In genomic region chr6:90534701-90535475, GRCm38 (mm10) we compare ENCODE assay signal across 10 mouse cellular contexts. TPM values are rescaled to one million over a fixed set of nuclear protein-coding genes. Genes with fewer than 3 reads are reported as not detected.
DNase-seq lines count a peak whose midpoint lies in the region; ATAC-seq and TF ChIP-seq lines count a peak whose summit lies in the region.
"Had no signal": no experiment of that assay in that cellular context is flagged by ENCODE, and none has a peak within 500 bp of the region (broad histone marks: within the 10 kb centered on the region; RNA-seq: fewer than 3 reads in every experiment).

No protein-coding gene starts in this region.

- H3K4me1 ChIP-seq in lung, postnatal 0 days (ENCODE audit: insufficient read depth, low read depth, low read length), result 0 out of 2 replicates have a peak, but pooled peaks cover under 1% of the 10 kb centered on the region
- H3K4me1 ChIP-seq: liver, embryonic 12.5 days had no signal

- no peak overlapping the region for H3K4me2 ChIP-seq in lung, postnatal 0 days (replicated peaks; ENCODE audit: low read depth, low read length)
- H3K4me2 ChIP-seq: liver, embryonic 12.5 days had no signal

- TF ChIP-seq CTCF in lung, postnatal 0 days (IDR thresholded peaks at IDR 0.05), result no peak

- no peak overlapping the region for H3K27ac ChIP-seq in lung, postnatal 0 days (ENCODE audit: low read length)
- H3K27ac ChIP-seq: liver, embryonic 12.5 days had no signal

- DNase-seq in 3T3-L1 (ENCODE audit: low read depth, low spot score) (peak; percentile 32), liver (no peak)
- DNase-seq in cerebellum, adult 11 months, result peak; percentile 80
- peak; percentile 38 to 50 for DNase-seq in heart, postnatal 36 days
- peak; percentile 87 for DNase-seq in left cerebral cortex, postnatal 4 days
- no peak for DNase-seq in lung, postnatal 0 days (ENCODE audit: low spot score)
- DNase-seq in adrenal gland, adult (ENCODE audit: inconsistent age in 2 of 2, low spot score in 1 of 2), result no peak
- no peak for DNase-seq in adrenal gland, adult 8-10 months

- H3K36me3 ChIP-seq in lung, postnatal 0 days (ENCODE audit: insufficient read depth, low read length), result no peaks in the 10 kb centered on the region
- H3K36me3 ChIP-seq: liver, embryonic 12.5 days had no signal

- no peak overlapping the region for H3K9ac ChIP-seq in lung, postnatal 0 days (replicated peaks; ENCODE audit: low read depth)
- H3K9ac ChIP-seq: liver, embryonic 12.5 days had no signal

- intact Hi-C loops in heart, postnatal 36 days (cut with DNase I), result loop anchor here (5.0 kb wide), 1 partner anchor 103 kb away; no protein-coding TSS in a partner anchor
- intact Hi-C loops in left cerebral cortex, postnatal 4 days (cut with DNase I), result no loop called here

- ATAC-seq in lung, postnatal 0 days, result no peak
- ATAC-seq: liver, embryonic 12.5 days; Patski had no signal

- H3K4me3 ChIP-seq in lung, postnatal 0 days (ENCODE audit: low read depth, low read length), result no peak overlapping the region
- H3K4me3 ChIP-seq: liver, embryonic 12.5 days had no signal

- H3K9me3 ChIP-seq in lung, postnatal 0 days (ENCODE audit: low read length), result no peaks in the 10 kb centered on the region
- H3K9me3 ChIP-seq: liver, embryonic 12.5 days had no signal

- WGBS in lung, postnatal 0 days, result 71% methylated on average over 8 of the region's 8 CpGs

- no peaks in the 10 kb centered on the region for H3K27me3 ChIP-seq in lung, postnatal 0 days (replicated peaks; ENCODE audit: insufficient read depth, low read length)
- H3K27me3 ChIP-seq: liver, embryonic 12.5 days; Patski had no signal

- TF ChIP-seq EP300 in lung, postnatal 0 days (IDR thresholded peaks at IDR 0.05), result no peak

RNA-seq across cellular contexts. Expression of gene Aldh1l1, which starts 48.7 kb away (rescaled TPM):
- 1 to 10 TPM; 1.9 to 2.2 TPM for total RNA-seq in heart, postnatal 36 days (2021)
- total RNA-seq in left cerebral cortex, postnatal 4 days (2021), result 10 to 100 TPM; 56.1 to 57.5 TPM
- 4.8 and 5.7 TPM in 2 replicates for polyA plus RNA-seq in lung, postnatal 0 days (2015; fragmentation: Nextera tagmentation; extraction: Ambion mirVana)
- total RNA-seq in adrenal gland, adult 8-10 months (2022), result 100 to 1,000 TPM; 137 to 222 (median 182) TPM

Comparison
In these comparisons a context has a peak if more than half of its experiments do, and no peak if none do; other contexts are left out.
1. DNase-seq: peak in 3T3-L1 (single experiment), cerebellum, adult 11 months (single experiment), heart, postnatal 36 days (2 of 2) and left cerebral cortex, postnatal 4 days (single experiment); none in lung, postnatal 0 days (single experiment), adrenal gland, adult (0 of 2), adrenal gland, adult 8-10 months (single experiment) and liver (single experiment).
2. RNA of gene Aldh1l1, which starts 48.7 kb away (total RNA-seq): 137 to 222 TPM in adrenal gland, adult 8-10 months and 56.1 to 57.5 TPM in left cerebral cortex, postnatal 4 days; 1.9 to 2.2 TPM in heart, postnatal 36 days; every median in the first group is over 10 times any median in the second.